Mouse (Mus musculus) cerebellum, adult 2 months (tissue): ENCODE results near the gene Fam53a.

Source experiments
- CTCF ChIP-seq: fragments of 200-500 bp; IDR thresholded peaks from 2 replicates; pipeline ENCODE4 v1.5.1; 2011; ENCODE audit warnings: low read depth, mild to moderate bottlenecking, control low read depth, low read length, moderate library complexity, borderline replicate concordance; ENCODE audit not compliant: insufficient read depth
- POLR2A ChIP-seq: fragments of 200-500 bp; IDR thresholded peaks from 2 replicates; pipeline ENCODE4 v1.6.1; 2011; ENCODE audit warnings: low read length, control low read depth, borderline replicate concordance; ENCODE audit not compliant: insufficient read depth

DNA sequence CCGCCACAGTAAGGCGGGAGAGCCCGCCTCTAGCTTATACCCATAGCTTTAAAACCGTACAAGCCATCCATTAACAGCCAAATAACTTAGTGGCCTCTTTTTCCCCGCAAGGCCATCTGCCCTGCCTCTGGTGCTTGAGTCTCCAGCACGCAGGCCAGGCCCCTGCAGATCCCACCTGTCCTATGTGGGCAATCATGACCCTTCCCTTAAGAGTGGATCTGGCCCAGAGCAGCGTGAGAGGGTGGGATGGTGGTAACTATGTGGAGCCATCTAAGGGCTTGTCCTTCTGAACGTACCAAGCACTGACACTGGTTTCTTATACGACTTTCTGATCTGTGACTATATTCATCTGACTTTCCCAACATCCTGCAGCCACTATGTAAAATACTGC lies 23.3 kb upstream of the Fam53a start:
- no peak for TF ChIP-seq CTCF
- 0 out of 2 replicates have a peak, but pooled peaks have one; percentile 11 for TF ChIP-seq POLR2A
